Mouse (Mus musculus) cerebellum, adult 2 months (tissue): Measurements from ENCODE around the gene Tgtp2. TPM values are rescaled to one million over a fixed set of nuclear protein-coding genes. Genes with fewer than 3 reads are reported as not detected.
"Not testable (repeated sequence)": the region's sequence is repeated elsewhere in the genome, so short reads cannot be mapped to it uniquely, and the experiment has no call there.

Experiments used
- DNase-seq, 2 experiments: peaks; one replicate each; pipeline ENCODE4 v3.0.0; 2021
- H3K27ac ChIP-seq: fragments of 200-500 bp; 2 replicates; pipeline ENCODE4 v1.5.1; 2012; ENCODE audit warnings: low read length, control low read depth, inconsistent platforms; ENCODE audit not compliant: insufficient read depth
- H3K27me3 ChIP-seq: fragments of 200-500 bp; 2 replicates; pipeline ENCODE4 v1.6.1; 2012; ENCODE audit warnings: inconsistent platforms, mild to moderate bottlenecking, low read length, moderate library complexity; ENCODE audit not compliant: control insufficient read depth, insufficient read depth
- H3K4me1 ChIP-seq: fragments of 200-500 bp; 2 replicates; pipeline ENCODE4 v1.6.1; 2011; ENCODE audit warnings: low read length; ENCODE audit not compliant: control insufficient read depth, insufficient read depth
- H3K4me3 ChIP-seq: fragments of 200-500 bp; replicated peaks from 2 replicates; pipeline ENCODE3; 2011; ENCODE audit warnings: mild to moderate bottlenecking, low read depth, low read length, control low read depth; ENCODE audit not compliant: insufficient read depth
- polyA plus RNA-seq: library from polyadenylated mRNA; depleted of rRNA; stranded (reverse); fragments of >200 nt; gene quantifications from 2 replicates; pipeline ENCODE4 v1.2.3, GENCODE M21; 2012; rRNA removed

Tgtp2 gene
- polyA plus RNA-seq, 1 experiment = 2.3 TPM

DNA sequence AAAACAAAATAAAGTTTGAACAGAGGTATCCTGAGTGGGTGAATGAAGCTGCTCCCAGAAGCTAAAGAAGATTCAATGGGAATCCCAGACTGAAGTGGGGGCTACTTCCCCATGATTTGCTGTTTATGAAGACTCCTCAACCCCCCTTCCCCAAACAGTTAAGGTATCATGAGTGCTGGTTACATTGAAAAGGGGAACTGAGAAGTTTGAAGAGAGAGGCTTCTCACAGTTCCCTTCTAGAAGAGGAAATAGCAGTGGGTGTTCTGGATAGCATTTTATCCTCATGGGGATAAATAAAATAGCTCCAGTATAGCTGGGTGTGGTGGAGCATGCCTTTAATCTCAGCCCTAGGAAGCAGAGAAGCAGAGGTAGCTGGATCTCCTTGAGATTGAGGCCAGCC lies 13.9 kb downstream of the Tgtp2 start:
- not testable (repeated sequence) for H3K27ac ChIP-seq, H3K4me1 ChIP-seq, H3K27me3 ChIP-seq

DNA sequence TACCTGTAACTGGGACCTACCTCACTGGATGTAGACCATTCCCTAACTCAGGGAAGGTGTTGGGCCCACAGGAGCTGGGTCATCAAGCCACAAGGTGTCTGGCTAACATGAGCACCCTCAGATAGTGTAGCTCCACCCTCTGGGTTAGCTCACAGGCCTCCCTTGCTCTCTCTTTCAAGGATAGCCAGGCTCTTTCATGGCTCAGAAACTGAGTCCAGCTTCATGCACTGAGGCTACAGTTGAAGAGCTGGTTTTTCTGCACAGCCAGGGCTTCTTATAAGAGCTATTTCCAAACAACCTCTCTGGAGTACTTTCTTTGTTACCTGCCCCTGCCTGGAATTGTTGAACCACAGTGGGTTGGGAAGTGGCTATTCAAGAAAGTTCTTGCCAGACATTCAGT lies 51.9 kb downstream of the Tgtp2 start:
- not testable (repeated sequence) for H3K27ac ChIP-seq, H3K4me3 ChIP-seq, H3K4me1 ChIP-seq, DNase-seq, H3K27me3 ChIP-seq

More for the DNA sequence above, 13.9 kb downstream of the Tgtp2 start:
- H3K4me3 ChIP-seq, DNase-seq: not testable (repeated sequence)

Other genes with a start within 250 kb of the Tgtp2 start
- gene Trim41, start 246.9 kb downstream of the Tgtp2 start, polyA plus RNA-seq = 42.3 and 45.0 TPM in 2 replicates
- 4.2 and 4.7 TPM in 2 replicates for gene Trim7, start 238.1 kb downstream of the Tgtp2 start, polyA plus RNA-seq
- gene Gm12184, start 237.6 kb downstream of the Tgtp2 start, polyA plus RNA-seq = 30.1 and 34.0 TPM in 2 replicates
- 6.5 and 7.1 TPM in 2 replicates for gene Irgm1, start 192.5 kb downstream of the Tgtp2 start, polyA plus RNA-seq
- gene Gm5431, start 162.0 kb downstream of the Tgtp2 start, polyA plus RNA-seq = 0.06 and 0.08 TPM in 2 replicates
- gene Psme2b, start 118.0 kb downstream of the Tgtp2 start, polyA plus RNA-seq = 1.0 and 1.5 TPM in 2 replicates
- gene Olfr56, start 85.3 kb downstream of the Tgtp2 start, polyA plus RNA-seq = 0.03 and 0.08 TPM in 2 replicates
- gene 9930111J21Rik1, start 84.8 kb downstream of the Tgtp2 start, polyA plus RNA-seq = 0.38 and 0.59 TPM in 2 replicates
- gene Gm12185, start 72.0 kb downstream of the Tgtp2 start, polyA plus RNA-seq = 0.05 and 0.10 TPM in 2 replicates
- 0.87 and 1.2 TPM in 2 replicates for gene Tgtp1, start 70.0 kb downstream of the Tgtp2 start, polyA plus RNA-seq
- gene 9930111J21Rik2, start 13.0 kb downstream of the Tgtp2 start, polyA plus RNA-seq = 0.88 and 1.00 TPM in 2 replicates
- 1.6 TPM in 2 replicates for gene Ifi47, start 12.4 kb upstream of the Tgtp2 start, polyA plus RNA-seq
- not detected in 2 replicates for gene Olfr1396, start 50.7 kb upstream of the Tgtp2 start, polyA plus RNA-seq
- 0.11 TPM in 1 of 2 replicates, not detected in the other for gene Olfr1395, start 78.1 kb upstream of the Tgtp2 start, polyA plus RNA-seq
- gene Olfr1394, start 90.2 kb upstream of the Tgtp2 start, polyA plus RNA-seq = not detected in 2 replicates
- 0.11 TPM in 1 of 2 replicates, not detected in the other for gene Btnl9, start 123.0 kb upstream of the Tgtp2 start, polyA plus RNA-seq
- gene Zfp62, start 139.1 kb upstream of the Tgtp2 start, polyA plus RNA-seq = 22.6 and 24.6 TPM in 2 replicates
- 56.4 and 61.2 TPM in 2 replicates for gene Mgat1, start 180.0 kb upstream of the Tgtp2 start, polyA plus RNA-seq
- gene Olfr1393, start 214.1 kb upstream of the Tgtp2 start, polyA plus RNA-seq = 0.08 TPM in 1 of 2 replicates, not detected in the other
- gene Olfr1392, start 221.1 kb upstream of the Tgtp2 start, polyA plus RNA-seq = 0.08 and 0.15 TPM in 2 replicates
- gene Olfr10, start 240.5 kb upstream of the Tgtp2 start, polyA plus RNA-seq = not detected in 2 replicates